Mouse (Mus musculus) stomach, postnatal 0 days (tissue): ENCODE measurements around the gene Dlg2.

Experiments
- CTCF ChIP-seq: IDR thresholded peaks from 2 replicates; pipeline ENCODE4 v1.5.1; 2016; ENCODE audit warnings: antibody characterized with exemption, low read depth, mild to moderate bottlenecking, moderate library complexity
- EP300 ChIP-seq: optimal IDR thresholded peaks from 2 replicates; pipeline ENCODE3; 2016; ENCODE audit warnings: antibody characterized with exemption

GRCm38 (mm10) chr7:91288324-91288723 lies 811.9 kb downstream of the Dlg2 start:
- TF ChIP-seq CTCF (no peak), EP300 (no peak)
